Mouse (Mus musculus) urinary bladder, postnatal 14 days (tissue): ENCODE results near the gene Vcam1.

Source experiments
- DNase-seq: peaks from one replicate; pipeline ENCODE4 v3.0.0; 2021; ENCODE audit warnings: low spot score

The Vcam1 gene

GRCm38 (mm10) chr3:116126508-116127190 lies 2.8 kb downstream of the Vcam1 start:
- no peak for DNase-seq

GRCm38 (mm10) chr3:116126070-116126469 lies 3.4 kb downstream of the Vcam1 start:
- DNase-seq: no peak

- no peak for DNase-seq
Observed at GRCm38 (mm10) chr3:116123827-116124226, 5.7 kb downstream of the Vcam1 start.

- no peak for DNase-seq
Observed at GRCm38 (mm10) chr3:116122696-116123095, 6.8 kb downstream of the Vcam1 start.

GRCm38 (mm10) chr3:116121026-116121425 lies 8.5 kb downstream of the Vcam1 start:
- DNase-seq: no peak

- DNase-seq: no peak
Observed at GRCm38 (mm10) chr3:116120391-116120790, 9.1 kb downstream of the Vcam1 start.

GRCm38 (mm10) chr3:116119162-116119561 lies 10.3 kb downstream of the Vcam1 start:
- peak; percentile 6 for DNase-seq

- no peak for DNase-seq
Observed at GRCm38 (mm10) chr3:116117046-116117445, 12.4 kb downstream of the Vcam1 start.

- peak; percentile 63 for DNase-seq
Observed at GRCm38 (mm10) chr3:116114249-116115188, 15.0 kb downstream of the Vcam1 start.

- no peak for DNase-seq
Observed at GRCm38 (mm10) chr3:116113443-116114241, 15.8 kb downstream of the Vcam1 start.

GRCm38 (mm10) chr3:116112816-116113405 lies 16.6 kb downstream of the Vcam1 start:
- no peak for DNase-seq

- DNase-seq: no peak
Observed at GRCm38 (mm10) chr3:116105713-116106112, 23.8 kb downstream of the Vcam1 start.

- DNase-seq: no peak
Observed at GRCm38 (mm10) chr3:116104866-116105647, 24.4 kb downstream of the Vcam1 start.

- DNase-seq: no peak
Observed at GRCm38 (mm10) chr3:116104270-116104669, 25.2 kb downstream of the Vcam1 start.

GRCm38 (mm10) chr3:116100850-116101249 lies 28.6 kb downstream of the Vcam1 start:
- no peak for DNase-seq

- DNase-seq: no peak
Observed at GRCm38 (mm10) chr3:116095934-116096333, 33.6 kb downstream of the Vcam1 start.

GRCm38 (mm10) chr3:116095312-116095711 lies 34.2 kb downstream of the Vcam1 start:
- no peak for DNase-seq

- no peak for DNase-seq
Observed at GRCm38 (mm10) chr3:116094886-116095285, 34.6 kb downstream of the Vcam1 start.

- no peak for DNase-seq
Observed at GRCm38 (mm10) chr3:116094288-116094687, 35.2 kb downstream of the Vcam1 start.

- DNase-seq: no peak
Observed at GRCm38 (mm10) chr3:116092547-116092946, 36.9 kb downstream of the Vcam1 start.

GRCm38 (mm10) chr3:116091706-116092105 lies 37.8 kb downstream of the Vcam1 start:
- DNase-seq: no peak
